Mouse (Mus musculus): ENCODE data around the gene Rps19. TPM values are rescaled to one million over a fixed set of nuclear protein-coding genes. Genes with fewer than 3 reads are reported as not detected.
A peak's percentile ranks its signal among the peaks of the same experiment; 100 is the strongest.

The Rps19 gene
- polyA plus RNA-seq, 1 experiment from 2014 or later, result 1,656 TPM

DNA sequence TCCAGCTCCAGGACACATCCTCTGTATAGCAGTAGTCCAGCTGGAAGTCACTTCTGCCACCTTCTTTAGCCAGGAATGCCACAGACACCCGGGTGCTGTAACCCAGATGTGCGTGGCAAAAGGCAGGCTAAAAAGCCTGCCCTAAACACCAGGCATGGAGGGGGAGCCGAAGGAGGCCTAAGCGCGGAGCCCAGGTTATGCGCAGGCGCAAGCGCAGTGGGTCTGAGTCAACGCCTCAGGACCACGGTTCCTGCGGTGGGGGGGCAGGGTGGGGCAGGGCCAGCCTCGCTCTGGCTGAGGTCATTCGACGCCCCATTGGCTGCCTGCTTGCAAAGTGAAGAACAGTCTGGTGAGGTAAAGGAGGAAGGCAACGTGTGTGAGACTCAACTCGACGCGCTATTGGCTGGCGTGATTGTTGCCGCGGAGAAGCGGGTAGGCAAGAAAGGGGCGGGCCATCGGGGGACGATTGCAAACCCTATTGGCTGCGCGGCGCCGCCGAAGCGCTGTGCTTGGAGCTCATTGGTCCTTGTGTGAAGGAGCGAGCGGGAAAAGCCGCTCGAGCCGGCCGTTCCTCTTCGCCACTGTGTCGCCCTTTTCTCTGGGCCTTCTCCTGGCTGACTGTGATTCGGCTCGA lies 14.5 kb upstream of the Rps19 start, which contains the start of the genes Lypd4 and Dmrtc2:
Lypd4 (minus strand) TSS at position 410 of the 634 bp plus-strand sequence.
Dmrtc2 (plus strand) TSS at position 526 of the 634 bp plus-strand sequence.
- ATAC-seq (ENCODE audit: insufficient number of reproducible peaks, insufficient read depth, low FRiP score, low read depth), result no peak
- Histone ChIP-seq H3K4me3 (ENCODE audit: control insufficient read depth in 1 of 2, insufficient read depth in 1 of 2, low read depth in 1 of 2, low read length in 2 of 2) (no peak within 1 kb of the TSS), H3K27ac (replicated peaks in 1 of 2; ENCODE audit: control insufficient read depth in 1 of 2, insufficient read depth in 1 of 2, low read depth in 2 of 2, low read length in 2 of 2) (no peak within 1 kb of the TSS), H3K4me1 (ENCODE audit: control insufficient read depth in 2 of 2, insufficient read depth in 2 of 2, low read length in 2 of 2) (no peaks in the 10 kb centered on the region), H3K4me2 (ENCODE audit: low read length) (no peak within 1 kb of the TSS), H3K9me3 (ENCODE audit: control insufficient read depth, low read length) (peaks cover 4% of the 10 kb centered on the region; the same call in 1 of the 2 replicates), H3K27me3 (ENCODE audit: control insufficient read depth, insufficient read depth, low read length) (peaks cover 20% of the 10 kb centered on the region), H3K9ac (ENCODE audit: low read length) (no peak within 1 kb of the TSS), H3K36me3 (ENCODE audit: control insufficient read depth, insufficient read depth, low read length) (no peaks in the 10 kb centered on the region)
- 40% methylated on average over 39 of the region's 41 CpGs for WGBS

GRCm38 (mm10) chr7:24877588-24877987 lies 6.6 kb upstream of the Rps19 start:
- Histone ChIP-seq H3K27ac (replicated peaks in 1 of 2; ENCODE audit: control insufficient read depth in 1 of 2, insufficient read depth in 1 of 2, low read depth in 2 of 2, low read length in 2 of 2) (no peak overlapping the region), H3K4me1 (ENCODE audit: control insufficient read depth in 2 of 2, insufficient read depth in 2 of 2, low read length in 2 of 2) (no peaks in the 10 kb centered on the region), H3K9ac (ENCODE audit: low read length) (no peak overlapping the region), H3K36me3 (ENCODE audit: control insufficient read depth, insufficient read depth, low read length) (no peaks in the 10 kb centered on the region), H3K4me2 (ENCODE audit: low read length) (no peak overlapping the region), H3K9me3 (ENCODE audit: control insufficient read depth, low read length) (no peaks in the 10 kb centered on the region), H3K4me3 (ENCODE audit: control insufficient read depth in 1 of 2, insufficient read depth in 1 of 2, low read depth in 1 of 2, low read length in 2 of 2) (no peak overlapping the region), H3K27me3 (ENCODE audit: control insufficient read depth, insufficient read depth, low read length) (no peaks in the 10 kb centered on the region)
- whole genome bisulfite sequencing, result 74% methylated on average over 3 of the region's 3 CpGs
- no peak for ATAC-seq (ENCODE audit: insufficient number of reproducible peaks, insufficient read depth, low FRiP score, low read depth)

GRCm38 (mm10) chr7:24879620-24880019 lies 4.6 kb upstream of the Rps19 start:
- 37% methylated on average over 2 of the region's 2 CpGs for WGBS
- no peak overlapping the region for H3K4me2 ChIP-seq (ENCODE audit: low read length)
- no peak overlapping the region for H3K4me3 ChIP-seq (ENCODE audit: control insufficient read depth in 1 of 2, insufficient read depth in 1 of 2, low read depth in 1 of 2, low read length in 2 of 2)
- no peaks in the 10 kb centered on the region for H3K36me3 ChIP-seq (ENCODE audit: control insufficient read depth, insufficient read depth, low read length)
- no peak overlapping the region for H3K27ac ChIP-seq (replicated peaks in 1 of 2; ENCODE audit: control insufficient read depth in 1 of 2, insufficient read depth in 1 of 2, low read depth in 2 of 2, low read length in 2 of 2)
- ATAC-seq (ENCODE audit: insufficient number of reproducible peaks, insufficient read depth, low FRiP score, low read depth), result no peak
- no peaks in the 10 kb centered on the region for H3K4me1 ChIP-seq (ENCODE audit: control insufficient read depth in 2 of 2, insufficient read depth in 2 of 2, low read length in 2 of 2)
- H3K9ac ChIP-seq (ENCODE audit: low read length), result no peak overlapping the region
- no peaks in the 10 kb centered on the region for H3K9me3 ChIP-seq (ENCODE audit: control insufficient read depth, low read length)
- H3K27me3 ChIP-seq (ENCODE audit: control insufficient read depth, insufficient read depth, low read length), result no peaks in the 10 kb centered on the region

- H3K27ac ChIP-seq (replicated peaks in 1 of 2; ENCODE audit: control insufficient read depth in 1 of 2, insufficient read depth in 1 of 2, low read depth in 2 of 2, low read length in 2 of 2), result no peak overlapping the region
- peaks cover 23% of the 10 kb centered on the region for H3K36me3 ChIP-seq (ENCODE audit: control insufficient read depth, insufficient read depth, low read length)
- H3K27me3 ChIP-seq (ENCODE audit: control insufficient read depth, insufficient read depth, low read length), result no peaks in the 10 kb centered on the region
- H3K9me3 ChIP-seq (ENCODE audit: control insufficient read depth, low read length), result no peaks in the 10 kb centered on the region
- H3K4me1 ChIP-seq (ENCODE audit: control insufficient read depth in 2 of 2, insufficient read depth in 2 of 2, low read length in 2 of 2), result peaks cover 8 to 24% of the 10 kb centered on the region in 2 experiments
- WGBS, result 84% methylated on average over 9 of the region's 9 CpGs
- H3K4me3 ChIP-seq (ENCODE audit: control insufficient read depth in 1 of 2, insufficient read depth in 1 of 2, low read depth in 1 of 2, low read length in 2 of 2), result no peak overlapping the region
- no peak for ATAC-seq (ENCODE audit: insufficient number of reproducible peaks, insufficient read depth, low FRiP score, low read depth)
- no peak overlapping the region for H3K9ac ChIP-seq (ENCODE audit: low read length)
- H3K4me2 ChIP-seq (ENCODE audit: low read length), result no peak overlapping the region
Measured at GRCm38 (mm10) chr7:24882416-24883199, 1.6 kb upstream of the Rps19 start.

DNA sequence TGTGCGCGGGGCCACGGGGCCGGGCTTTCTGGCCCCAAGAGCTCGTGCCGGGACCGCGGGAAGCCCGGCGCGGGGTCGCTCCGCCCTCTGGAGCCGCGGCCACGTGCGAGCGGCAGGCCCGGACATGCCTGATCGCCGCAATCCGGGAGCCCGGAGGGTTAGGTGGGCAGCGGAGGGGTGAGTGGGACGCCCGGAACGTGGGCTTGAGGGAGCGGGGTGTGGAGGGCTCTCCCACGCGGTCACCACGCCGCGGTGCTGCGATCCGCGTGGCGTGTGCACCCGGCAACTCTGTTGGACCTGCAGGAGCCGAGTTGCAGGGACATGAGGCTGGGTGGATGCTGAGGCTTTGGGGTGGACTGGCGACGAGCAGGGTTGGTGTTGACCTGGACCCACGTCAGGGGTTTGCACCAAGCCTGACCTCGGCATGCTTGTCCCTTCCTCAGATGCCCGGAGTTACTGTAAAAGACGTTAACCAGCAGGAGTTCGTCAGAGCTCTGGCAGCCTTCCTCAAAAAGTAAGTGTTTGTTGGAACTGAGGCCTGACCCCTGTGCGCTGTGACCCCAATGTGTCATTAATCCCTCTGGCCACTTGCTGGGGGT lies 621 bp downstream of the Rps19 start:
- Histone ChIP-seq H3K4me2 (ENCODE audit: low read length) (peak overlapping the region; percentile 83), H3K36me3 (ENCODE audit: control insufficient read depth, insufficient read depth, low read length) (peaks cover 45% of the 10 kb centered on the region), H3K27me3 (ENCODE audit: control insufficient read depth, insufficient read depth, low read length) (no peaks in the 10 kb centered on the region), H3K4me3 (ENCODE audit: control insufficient read depth in 1 of 2, insufficient read depth in 1 of 2, low read depth in 1 of 2, low read length in 2 of 2) (peak overlapping the region; percentile 69 to 91), H3K4me1 (ENCODE audit: control insufficient read depth in 2 of 2, insufficient read depth in 2 of 2, low read length in 2 of 2) (peaks cover 8 to 27% of the 10 kb centered on the region in 2 experiments), H3K9me3 (ENCODE audit: control insufficient read depth, low read length) (no peaks in the 10 kb centered on the region), H3K27ac (replicated peaks in 1 of 2; ENCODE audit: control insufficient read depth in 1 of 2, insufficient read depth in 1 of 2, low read depth in 2 of 2, low read length in 2 of 2) (peak overlapping the region; percentile 73 to 86), H3K9ac (ENCODE audit: low read length) (peak overlapping the region; percentile 99)
- WGBS, result under 1% methylated on average over 47 of the region's 47 CpGs
- ATAC-seq (ENCODE audit: insufficient number of reproducible peaks, insufficient read depth, low FRiP score, low read depth), result no peak

DNA sequence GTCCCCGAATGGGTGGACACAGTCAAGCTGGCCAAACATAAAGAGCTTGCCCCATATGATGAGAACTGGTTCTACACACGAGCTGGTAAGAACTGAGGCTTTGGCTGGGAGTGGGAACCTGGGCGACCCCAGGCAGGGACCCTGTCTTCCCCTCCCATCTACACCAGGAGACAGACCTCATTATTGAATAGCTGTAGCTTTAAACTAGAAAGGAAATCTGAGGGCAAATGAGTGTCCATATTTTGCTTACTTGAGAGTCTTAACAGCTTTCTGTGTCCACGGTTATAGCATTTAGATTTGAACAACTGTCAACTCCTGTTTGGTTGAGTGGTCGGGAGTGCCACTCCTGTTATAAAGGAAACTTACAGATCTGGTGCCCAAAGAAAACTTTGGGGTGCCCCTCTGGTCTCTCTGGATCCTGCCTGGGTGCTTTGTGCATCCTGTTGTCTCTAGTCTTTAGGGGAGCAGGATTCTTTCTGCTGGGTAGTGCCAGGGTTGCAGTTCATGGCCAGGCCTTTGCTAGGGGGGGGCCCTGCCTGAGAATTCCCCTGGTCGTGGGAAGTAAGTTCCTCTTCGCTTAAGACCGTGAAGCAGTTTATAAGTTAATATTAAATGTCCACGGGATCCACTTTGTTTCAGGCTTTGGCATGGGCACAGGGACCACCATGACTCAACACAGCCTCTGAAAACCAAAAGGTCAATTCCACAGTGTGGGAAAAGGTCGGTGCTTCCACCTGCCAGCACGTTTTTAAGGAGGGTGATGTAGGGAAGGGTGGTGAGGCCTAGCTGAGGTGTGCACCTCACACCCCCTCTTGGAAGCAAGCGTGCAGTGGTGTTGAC lies 1.5 kb downstream of the Rps19 start:
- peak overlapping the region; percentile 69 to 91 for H3K4me3 ChIP-seq (ENCODE audit: control insufficient read depth in 1 of 2, insufficient read depth in 1 of 2, low read depth in 1 of 2, low read length in 2 of 2)
- H3K4me1 ChIP-seq (ENCODE audit: control insufficient read depth in 2 of 2, insufficient read depth in 2 of 2, low read length in 2 of 2), result peaks cover 8 to 27% of the 10 kb centered on the region in 2 experiments
- no peaks in the 10 kb centered on the region for H3K9me3 ChIP-seq (ENCODE audit: control insufficient read depth, low read length)
- WGBS, result 43% methylated on average over 12 of the region's 12 CpGs
- peak overlapping the region; percentile 99 for H3K9ac ChIP-seq (ENCODE audit: low read length)
- peak overlapping the region in 1 of 2 experiments; percentile 86; a peak in 1 of 4 replicates for H3K27ac ChIP-seq (replicated peaks in 1 of 2; ENCODE audit: control insufficient read depth in 1 of 2, insufficient read depth in 1 of 2, low read depth in 2 of 2, low read length in 2 of 2)
- peak overlapping the region; percentile 83 for H3K4me2 ChIP-seq (ENCODE audit: low read length)
- peaks cover 54% of the 10 kb centered on the region for H3K36me3 ChIP-seq (ENCODE audit: control insufficient read depth, insufficient read depth, low read length)
- no peak for ATAC-seq (ENCODE audit: insufficient number of reproducible peaks, insufficient read depth, low FRiP score, low read depth)
- no peaks in the 10 kb centered on the region for H3K27me3 ChIP-seq (ENCODE audit: control insufficient read depth, insufficient read depth, low read length)

GRCm38 (mm10) chr7:24886308-24886633 lies 2.1 kb downstream of the Rps19 start:
- peaks cover 8 to 27% of the 10 kb centered on the region in 2 experiments for H3K4me1 ChIP-seq (ENCODE audit: control insufficient read depth in 2 of 2, insufficient read depth in 2 of 2, low read length in 2 of 2)
- WGBS, result 58% methylated on average over 4 of the region's 4 CpGs
- ATAC-seq (ENCODE audit: insufficient number of reproducible peaks, insufficient read depth, low FRiP score, low read depth), result no peak
- 0 out of 4 replicates have a peak overlapping the region, but pooled peaks of 1 of the 2 experiments have one; percentile 10 for H3K27ac ChIP-seq (replicated peaks in 1 of 2; ENCODE audit: control insufficient read depth in 1 of 2, insufficient read depth in 1 of 2, low read depth in 2 of 2, low read length in 2 of 2)
- no peaks in the 10 kb centered on the region for H3K27me3 ChIP-seq (ENCODE audit: control insufficient read depth, insufficient read depth, low read length)
- peak overlapping the region; percentile 99 for H3K9ac ChIP-seq (ENCODE audit: low read length)
- H3K4me2 ChIP-seq (ENCODE audit: low read length), result peak overlapping the region; percentile 83
- peaks cover 60% of the 10 kb centered on the region for H3K36me3 ChIP-seq (ENCODE audit: control insufficient read depth, insufficient read depth, low read length)
- peak overlapping the region; percentile 69 to 91 for H3K4me3 ChIP-seq (ENCODE audit: control insufficient read depth in 1 of 2, insufficient read depth in 1 of 2, low read depth in 1 of 2, low read length in 2 of 2)
- no peaks in the 10 kb centered on the region for H3K9me3 ChIP-seq (ENCODE audit: control insufficient read depth, low read length)

Measured in heart, embryonic 14.5 days (tissue).